Mouse (Mus musculus): Measurements from ENCODE around the gene Msi2.

- no peak for TF ChIP-seq GATA1 (IDR thresholded peaks at IDR 0.05; ENCODE audit: borderline replicate concordance, low read length)
- no peak for TF ChIP-seq FLI1 (IDR thresholded peaks at IDR 0.05; ENCODE audit: low read length)
These were observed 230.0 kb downstream of the Msi2 start for GRCm38 (mm10) chr11:88488175-88488940.
